Mouse (Mus musculus): ENCODE results near the gene Capsl. TPM values are rescaled to one million over a fixed set of nuclear protein-coding genes. Genes with fewer than 3 reads are reported as not detected.
A peak's percentile ranks its signal among the peaks of the same experiment; 100 is the strongest.

Gene Capsl
- polyA plus RNA-seq, 1 experiment from 2014 or later: 2.5 TPM

DNA sequence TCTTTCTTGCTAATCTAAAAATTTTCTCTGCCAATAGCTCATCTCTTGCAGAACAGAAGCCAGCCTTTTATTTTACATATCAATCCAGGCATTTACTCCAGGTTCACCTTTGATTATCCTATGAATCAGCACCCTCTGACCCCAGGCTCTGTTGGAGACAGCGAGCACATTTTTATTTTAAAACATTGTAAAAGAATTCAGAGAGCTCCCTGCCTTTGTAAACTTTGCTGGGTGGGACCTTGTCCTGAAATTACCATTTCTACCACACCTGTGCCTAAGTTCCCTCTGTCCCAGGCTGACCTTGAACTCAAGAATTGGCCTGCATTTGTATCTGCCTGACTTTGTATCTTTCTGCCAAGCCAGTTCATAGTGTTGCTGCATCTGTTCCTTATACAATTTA lies 17.0 kb downstream of the Capsl start:
- no peaks in the 10 kb centered on the region for H3K4me1 ChIP-seq (replicated peaks; ENCODE audit: control insufficient read depth, insufficient read depth, low read length)
- no peaks in the 10 kb centered on the region for H3K9me3 ChIP-seq (ENCODE audit: control insufficient read depth)
- H3K36me3 ChIP-seq (ENCODE audit: control insufficient read depth, insufficient read depth): no peaks in the 10 kb centered on the region
- TF ChIP-seq CTCF (IDR thresholded peaks at IDR 0.05; ENCODE audit: low read depth): no peak
- no peak overlapping the region for H3K4me2 ChIP-seq (replicated peaks; ENCODE audit: low read depth)
- H3K27ac ChIP-seq (ENCODE audit: low read depth, low read length): no peak overlapping the region
- ATAC-seq: no peak
- no peaks in the 10 kb centered on the region for H3K27me3 ChIP-seq (replicated peaks; ENCODE audit: control insufficient read depth, insufficient read depth, low read length)
- no peak overlapping the region for H3K9ac ChIP-seq (ENCODE audit: low read depth, low read length)
- H3K4me3 ChIP-seq (ENCODE audit: low read depth, low read length): no peak overlapping the region
- 32% methylated on average over 1 of the region's 1 CpGs for WGBS

DNA sequence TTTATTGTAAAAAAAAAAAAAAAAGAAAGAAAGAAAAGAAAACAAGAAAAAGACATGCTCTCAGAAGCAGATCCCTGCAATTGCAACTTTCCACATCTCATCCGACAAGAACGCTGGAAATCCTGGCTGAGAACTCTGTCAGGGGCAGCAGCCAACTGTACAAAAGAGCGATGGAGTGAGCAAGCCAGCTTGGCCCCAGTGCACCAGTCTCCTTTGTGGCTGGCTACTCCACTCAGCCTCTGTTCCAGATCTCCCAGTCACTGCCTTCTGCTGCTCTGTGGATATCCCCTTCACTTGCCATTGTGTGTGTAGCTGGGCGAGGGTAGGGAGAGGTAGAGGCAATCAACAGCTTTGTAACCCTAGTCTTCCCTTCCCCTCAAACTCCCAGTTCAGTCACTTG lies 18.4 kb downstream of the Capsl start:
- H3K9ac ChIP-seq (ENCODE audit: low read depth, low read length): no peak overlapping the region
- no peak overlapping the region for H3K4me2 ChIP-seq (replicated peaks; ENCODE audit: low read depth)
- no peak for TF ChIP-seq CTCF (IDR thresholded peaks at IDR 0.05; ENCODE audit: low read depth)
- no peak for ATAC-seq
- H3K36me3 ChIP-seq (ENCODE audit: control insufficient read depth, insufficient read depth): no peaks in the 10 kb centered on the region
- WGBS: 79% methylated on average over 4 of the region's 4 CpGs
- no peaks in the 10 kb centered on the region for H3K4me1 ChIP-seq (replicated peaks; ENCODE audit: control insufficient read depth, insufficient read depth, low read length)
- H3K9me3 ChIP-seq (ENCODE audit: control insufficient read depth): no peaks in the 10 kb centered on the region
- no peak overlapping the region for H3K4me3 ChIP-seq (ENCODE audit: low read depth, low read length)
- no peaks in the 10 kb centered on the region for H3K27me3 ChIP-seq (replicated peaks; ENCODE audit: control insufficient read depth, insufficient read depth, low read length)
- H3K27ac ChIP-seq (ENCODE audit: low read depth, low read length): no peak overlapping the region

- ATAC-seq: no peak
Measured at GRCm38 (mm10) chr15:9455241-9455640, 19.4 kb downstream of the Capsl start.

GRCm38 (mm10) chr15:9463521-9464027 lies 27.7 kb downstream of the Capsl start:
- 56% methylated on average over 7 of the region's 7 CpGs for WGBS
- Histone ChIP-seq H3K9ac (ENCODE audit: low read depth, low read length) (no peak overlapping the region), H3K9me3 (ENCODE audit: control insufficient read depth) (no peaks in the 10 kb centered on the region), H3K27me3 (replicated peaks; ENCODE audit: control insufficient read depth, insufficient read depth, low read length) (no peaks in the 10 kb centered on the region), H3K4me1 (replicated peaks; ENCODE audit: control insufficient read depth, insufficient read depth, low read length) (no peaks in the 10 kb centered on the region), H3K27ac (ENCODE audit: low read depth, low read length) (no peak overlapping the region), H3K4me2 (replicated peaks; ENCODE audit: low read depth) (no peak overlapping the region), H3K36me3 (ENCODE audit: control insufficient read depth, insufficient read depth) (no peaks in the 10 kb centered on the region), H3K4me3 (ENCODE audit: low read depth, low read length) (no peak overlapping the region)
- no peak for ATAC-seq
- TF ChIP-seq CTCF (IDR thresholded peaks at IDR 0.05; ENCODE audit: low read depth): no peak

More at GRCm38 (mm10) chr15:9455241-9455640, 19.4 kb downstream of the Capsl start:
- H3K27me3 ChIP-seq (replicated peaks; ENCODE audit: control insufficient read depth, insufficient read depth, low read length): no peaks in the 10 kb centered on the region
- no peaks in the 10 kb centered on the region for H3K36me3 ChIP-seq (ENCODE audit: control insufficient read depth, insufficient read depth)
- H3K4me3 ChIP-seq (ENCODE audit: low read depth, low read length): no peak overlapping the region
- no peaks in the 10 kb centered on the region for H3K9me3 ChIP-seq (ENCODE audit: control insufficient read depth)
- peak; percentile 84 for TF ChIP-seq CTCF (IDR thresholded peaks at IDR 0.05; ENCODE audit: low read depth)
- 62% methylated on average over 4 of the region's 4 CpGs for WGBS
- no peak overlapping the region for H3K27ac ChIP-seq (ENCODE audit: low read depth, low read length)
- H3K4me2 ChIP-seq (replicated peaks; ENCODE audit: low read depth): no peak overlapping the region
- no peak overlapping the region for H3K9ac ChIP-seq (ENCODE audit: low read depth, low read length)
- no peaks in the 10 kb centered on the region for H3K4me1 ChIP-seq (replicated peaks; ENCODE audit: control insufficient read depth, insufficient read depth, low read length)

DNA sequence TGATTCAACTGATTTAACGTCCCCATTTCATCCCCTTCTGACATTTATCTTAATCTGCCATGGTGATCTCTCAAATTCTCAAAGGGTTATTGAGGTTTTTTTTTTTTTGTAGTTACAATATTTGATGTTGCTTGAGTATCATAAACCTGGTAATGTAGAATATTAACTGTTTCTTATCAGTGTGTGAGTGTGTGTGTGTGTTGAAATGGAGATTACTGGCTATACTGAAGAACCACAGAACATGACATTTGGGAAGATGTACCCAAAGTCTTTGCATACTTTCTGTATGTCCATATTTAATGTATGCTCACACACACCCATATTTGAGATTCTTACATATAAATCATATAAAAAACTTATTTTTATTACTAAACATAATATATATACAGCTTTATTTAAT lies 28.2 kb downstream of the Capsl start:
- Histone ChIP-seq H3K4me3 (ENCODE audit: low read depth, low read length) (no peak overlapping the region), H3K4me2 (replicated peaks; ENCODE audit: low read depth) (no peak overlapping the region), H3K9me3 (ENCODE audit: control insufficient read depth) (no peaks in the 10 kb centered on the region), H3K27me3 (replicated peaks; ENCODE audit: control insufficient read depth, insufficient read depth, low read length) (no peaks in the 10 kb centered on the region), H3K9ac (ENCODE audit: low read depth, low read length) (no peak overlapping the region), H3K36me3 (ENCODE audit: control insufficient read depth, insufficient read depth) (no peaks in the 10 kb centered on the region), H3K27ac (ENCODE audit: low read depth, low read length) (no peak overlapping the region), H3K4me1 (replicated peaks; ENCODE audit: control insufficient read depth, insufficient read depth, low read length) (no peaks in the 10 kb centered on the region)
- no peak for TF ChIP-seq CTCF (IDR thresholded peaks at IDR 0.05; ENCODE audit: low read depth)
- WGBS: 22% methylated on average over 1 of the region's 1 CpGs
- ATAC-seq: no peak

GRCm38 (mm10) chr15:9471053-9471685 lies 35.3 kb downstream of the Capsl start:
- Histone ChIP-seq H3K36me3 (ENCODE audit: control insufficient read depth, insufficient read depth) (no peaks in the 10 kb centered on the region), H3K27me3 (replicated peaks; ENCODE audit: control insufficient read depth, insufficient read depth, low read length) (no peaks in the 10 kb centered on the region), H3K27ac (ENCODE audit: low read depth, low read length) (no peak overlapping the region), H3K4me1 (replicated peaks; ENCODE audit: control insufficient read depth, insufficient read depth, low read length) (no peaks in the 10 kb centered on the region), H3K9me3 (ENCODE audit: control insufficient read depth) (no peaks in the 10 kb centered on the region), H3K9ac (ENCODE audit: low read depth, low read length) (no peak overlapping the region), H3K4me2 (replicated peaks; ENCODE audit: low read depth) (no peak overlapping the region), H3K4me3 (ENCODE audit: low read depth, low read length) (no peak overlapping the region)
- no peak for TF ChIP-seq CTCF (IDR thresholded peaks at IDR 0.05; ENCODE audit: low read depth)
- 67% methylated on average over 4 of the region's 4 CpGs for WGBS
- ATAC-seq: no peak

Data from intestine, postnatal 0 days (tissue).